Mouse (Mus musculus) CD4-positive, CD25-positive, alpha-beta regulatory T cell, adult 9 weeks (primary cell): ENCODE measurements around the gene Klf8. TPM values are rescaled to one million over a fixed set of nuclear protein-coding genes. Genes with fewer than 3 reads are reported as not detected.

Experiments
- polyA plus RNA-seq: library from polyadenylated mRNA; unstranded; fragments of 100-300 nt; shearing (Covaris generic); gene quantifications from one replicate; pipeline ENCODE4 v1.2.1, GENCODE M21; 2017

Gene Klf8
- polyA plus RNA-seq = 1.2 TPM

GRCm38 (mm10) chrX:153237304-153237919, at the start of gene Klf8:
TSS of gene Klf8 (plus strand) at chrX:153237466.

Other genes starting within 250 kb of the Klf8 start
- gene Usp51, start 231.0 kb upstream of the Klf8 start, polyA plus RNA-seq = not detected
- gene Mageh1, start 199.9 kb upstream of the Klf8 start, polyA plus RNA-seq = 1.2 TPM
- gene Foxr2, start 118.7 kb upstream of the Klf8 start, polyA plus RNA-seq = not detected
- gene Rragb, start 97.5 kb upstream of the Klf8 start, polyA plus RNA-seq = 12.4 TPM